Mouse (Mus musculus): ENCODE results near the gene H1foo.

Gene H1foo

GRCm38 (mm10) chr6:115961743-115962142 lies 17.0 kb downstream of the H1foo start:
- DNase-seq (ENCODE audit: low spot score): no peak

- no peak for DNase-seq (ENCODE audit: low spot score)
These were observed 17.8 kb downstream of the H1foo start for GRCm38 (mm10) chr6:115962439-115963085.

GRCm38 (mm10) chr6:115963656-115964055 lies 18.9 kb downstream of the H1foo start:
- no peak for DNase-seq (ENCODE audit: low spot score)

GRCm38 (mm10) chr6:115966227-115966966 lies 21.7 kb downstream of the H1foo start:
- no peak for DNase-seq (ENCODE audit: low spot score)

DNA sequence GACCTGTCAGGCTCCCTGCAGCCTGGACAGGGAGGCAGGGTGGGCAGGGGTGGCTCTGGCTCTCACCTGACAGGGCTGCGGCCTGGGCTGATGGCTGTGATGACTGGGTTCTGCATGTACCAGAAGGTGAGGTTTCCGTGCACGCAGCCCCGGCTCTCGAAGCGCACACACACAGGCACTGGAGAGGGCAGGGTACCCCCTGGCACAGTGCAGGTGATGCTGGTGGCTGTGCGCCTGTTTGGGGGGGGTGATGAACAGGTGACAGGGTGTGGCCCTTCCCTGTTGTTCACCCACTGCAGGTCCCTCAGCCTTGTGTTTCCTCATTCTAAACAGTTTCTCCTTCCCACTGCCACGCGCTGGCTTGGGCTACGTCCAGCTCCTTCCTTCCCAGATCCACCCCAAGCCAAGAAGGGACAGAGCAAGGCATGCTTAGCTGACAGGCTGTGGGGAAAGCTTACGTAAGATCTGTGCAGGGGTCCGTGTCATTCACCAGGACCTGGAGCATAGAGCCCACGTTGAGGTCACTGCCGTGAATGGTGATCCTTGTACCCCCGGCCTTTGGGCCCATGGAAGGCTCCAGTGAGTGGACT lies 22.6 kb downstream of the H1foo start:
- DNase-seq (ENCODE audit: low spot score): no peak

DNA sequence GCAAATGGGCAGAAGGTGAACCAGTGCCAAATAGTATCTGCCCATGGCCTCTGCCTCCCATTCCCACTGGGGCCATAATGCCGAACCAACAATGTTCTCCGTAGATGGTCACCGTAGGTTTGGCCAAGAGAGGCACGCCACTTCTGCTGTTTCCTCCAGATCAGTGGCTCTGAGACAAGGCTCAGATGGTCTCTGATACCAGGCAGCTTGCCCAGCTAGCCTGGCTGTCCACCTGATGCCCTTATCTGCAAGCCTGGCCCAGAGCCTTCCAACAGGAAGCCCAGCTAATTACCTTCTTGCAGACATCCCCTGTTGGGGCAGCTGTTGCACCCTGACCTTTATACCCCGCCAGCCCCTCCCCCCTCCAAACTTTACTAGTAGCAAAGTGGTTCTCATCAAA lies 23.3 kb downstream of the H1foo start:
- DNase-seq (ENCODE audit: low spot score): no peak

GRCm38 (mm10) chr6:115968700-115969099 lies 24.0 kb downstream of the H1foo start:
- no peak for DNase-seq (ENCODE audit: low spot score)

- DNase-seq (ENCODE audit: low spot score): no peak
These were observed 24.4 kb downstream of the H1foo start for GRCm38 (mm10) chr6:115969103-115969502.

GRCm38 (mm10) chr6:115969952-115970351 lies 25.2 kb downstream of the H1foo start:
- no peak for DNase-seq (ENCODE audit: low spot score)

GRCm38 (mm10) chr6:115971273-115972060 lies 26.7 kb downstream of the H1foo start:
- no peak for DNase-seq (ENCODE audit: low spot score)

GRCm38 (mm10) chr6:115972083-115972764 lies 27.5 kb downstream of the H1foo start:
- no peak for DNase-seq (ENCODE audit: low spot score)

DNA sequence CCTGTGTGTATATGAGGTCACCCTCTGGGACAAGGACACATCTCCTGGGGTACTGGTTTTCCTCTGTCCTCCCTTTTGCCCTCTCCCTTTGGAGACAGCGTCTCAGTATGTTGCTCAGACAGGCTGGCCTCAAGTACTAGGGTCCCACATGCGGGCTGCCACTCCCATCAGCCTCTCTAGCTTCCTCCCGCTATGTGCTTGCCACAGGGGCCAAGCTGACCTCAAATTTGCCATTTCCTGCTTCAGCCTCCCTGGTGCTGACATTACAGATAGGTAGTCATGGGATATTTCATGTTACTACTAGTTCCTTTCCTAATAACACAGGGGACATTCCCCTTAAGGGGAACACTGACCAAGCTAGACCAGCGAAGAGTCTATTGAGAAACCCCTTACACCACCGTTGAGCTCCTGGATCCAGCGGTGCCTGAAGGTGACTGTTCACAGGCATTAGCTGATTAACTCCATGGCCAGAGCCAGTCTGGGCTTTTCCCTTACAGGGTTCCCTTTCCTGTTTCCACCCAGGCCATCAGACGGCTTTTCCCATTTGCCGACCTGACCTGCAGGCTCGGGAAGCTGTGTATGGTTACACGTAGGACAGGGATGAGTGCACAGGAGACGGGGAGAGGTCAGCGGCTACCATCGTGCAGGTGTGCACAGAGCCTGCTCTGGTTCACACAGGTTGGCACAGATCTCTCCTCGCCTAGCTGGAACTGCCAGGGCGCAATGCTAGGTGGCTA lies 28.6 kb downstream of the H1foo start:
- no peak for DNase-seq (ENCODE audit: low spot score)

GRCm38 (mm10) chr6:115973881-115974662 lies 29.3 kb downstream of the H1foo start:
- DNase-seq (ENCODE audit: low spot score): no peak

DNA sequence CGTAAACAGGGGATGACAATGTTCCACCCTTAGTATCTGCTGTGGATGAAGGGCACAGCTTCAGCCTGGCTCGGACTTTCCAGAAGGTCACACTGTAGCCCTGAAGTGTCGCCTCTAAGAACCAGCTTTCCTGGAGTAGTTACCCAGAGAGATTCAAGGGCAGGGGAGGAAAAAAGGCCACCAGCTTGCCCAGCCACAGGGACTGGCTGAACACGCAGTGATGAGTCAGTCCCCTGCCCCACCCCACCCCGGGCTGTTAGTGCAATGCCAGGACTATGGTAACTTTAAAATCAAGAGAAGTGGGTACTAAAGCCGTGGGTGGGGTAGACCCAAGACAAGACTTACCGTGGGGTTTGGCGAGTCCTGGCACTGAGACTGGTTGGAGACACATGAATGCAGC lies 30.9 kb downstream of the H1foo start:
- DNase-seq (ENCODE audit: low spot score): no peak

DNA sequence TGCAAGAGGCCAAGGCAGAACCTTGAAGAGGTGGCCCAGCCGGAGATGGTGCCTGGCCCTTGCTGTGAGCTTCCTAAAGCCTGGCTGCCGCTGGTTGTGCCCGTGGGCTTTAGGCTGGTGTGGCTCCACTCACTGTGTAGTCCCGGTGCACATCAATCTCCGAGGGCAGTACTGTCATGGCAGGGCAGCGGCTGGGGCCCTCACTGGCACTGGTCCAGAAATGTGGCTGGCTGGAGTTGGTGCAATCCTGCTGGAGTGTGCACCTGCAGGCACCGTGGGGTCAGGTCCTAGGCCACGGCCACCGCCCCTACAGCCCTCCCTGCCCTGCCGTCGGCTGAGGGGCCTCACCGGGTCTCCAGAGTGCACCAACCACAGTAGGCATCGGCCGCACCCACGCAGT lies 33.1 kb downstream of the H1foo start:
- no peak for DNase-seq (ENCODE audit: low spot score)

DNA sequence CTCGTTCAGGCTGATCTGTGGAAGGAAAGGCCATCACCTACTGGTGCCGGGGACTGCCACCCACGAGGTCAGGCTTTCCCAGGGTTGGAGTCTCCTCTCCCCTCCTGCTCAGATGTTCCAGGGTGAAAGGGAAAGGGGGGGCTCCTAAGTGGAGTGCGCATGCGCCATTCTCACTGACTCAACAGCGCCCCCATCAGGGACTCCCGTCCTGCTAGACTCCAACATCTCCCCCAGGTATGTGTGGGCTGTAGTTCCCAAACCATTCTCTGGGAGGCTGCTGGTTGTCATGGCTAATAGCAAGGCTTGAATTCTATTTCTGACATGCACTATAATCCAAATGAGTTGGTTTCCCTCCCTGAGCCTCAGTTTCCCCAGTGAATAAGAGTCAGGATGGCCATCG lies 33.9 kb downstream of the H1foo start:
- DNase-seq (ENCODE audit: low spot score): no peak

- no peak for DNase-seq (ENCODE audit: low spot score)
These were observed 38.2 kb downstream of the H1foo start for GRCm38 (mm10) chr6:115982889-115983288.

GRCm38 (mm10) chr6:115983306-115984038 lies 38.7 kb downstream of the H1foo start:
- DNase-seq (ENCODE audit: low spot score): no peak

DNA sequence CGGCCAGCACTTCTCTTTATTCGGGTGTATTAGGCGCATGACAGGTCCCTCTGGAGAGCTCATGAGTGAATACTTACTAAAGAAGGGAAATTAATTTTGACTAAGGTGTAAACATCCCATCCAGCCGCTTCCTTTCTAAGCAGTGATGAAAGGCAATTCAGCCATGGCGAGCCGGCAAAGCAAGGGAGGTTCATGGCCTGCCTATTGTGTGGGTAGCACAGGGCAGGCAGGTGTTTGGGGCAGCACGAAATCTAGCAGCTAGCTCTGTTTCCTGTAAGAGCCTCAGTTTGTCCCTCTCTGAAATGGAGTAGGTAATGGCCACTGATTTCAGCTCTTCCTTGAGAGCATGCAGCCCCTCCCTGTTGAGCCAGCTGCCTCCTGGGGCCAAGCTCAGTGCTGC lies 39.8 kb downstream of the H1foo start:
- no peak for DNase-seq (ENCODE audit: low spot score)

- no peak for DNase-seq (ENCODE audit: low spot score)
These were observed 40.9 kb downstream of the H1foo start for GRCm38 (mm10) chr6:115985622-115986021.

Data from urinary bladder, postnatal 14 days (tissue).